Mouse (Mus musculus): Measurements from ENCODE around the gene Btg3.
A peak's percentile ranks its signal among the peaks of the same experiment; 100 is the strongest.
"Not testable (repeated sequence)": the region's sequence is repeated elsewhere in the genome, so short reads cannot be mapped to it uniquely, and the experiment has no call there.

Btg3 gene

DNA sequence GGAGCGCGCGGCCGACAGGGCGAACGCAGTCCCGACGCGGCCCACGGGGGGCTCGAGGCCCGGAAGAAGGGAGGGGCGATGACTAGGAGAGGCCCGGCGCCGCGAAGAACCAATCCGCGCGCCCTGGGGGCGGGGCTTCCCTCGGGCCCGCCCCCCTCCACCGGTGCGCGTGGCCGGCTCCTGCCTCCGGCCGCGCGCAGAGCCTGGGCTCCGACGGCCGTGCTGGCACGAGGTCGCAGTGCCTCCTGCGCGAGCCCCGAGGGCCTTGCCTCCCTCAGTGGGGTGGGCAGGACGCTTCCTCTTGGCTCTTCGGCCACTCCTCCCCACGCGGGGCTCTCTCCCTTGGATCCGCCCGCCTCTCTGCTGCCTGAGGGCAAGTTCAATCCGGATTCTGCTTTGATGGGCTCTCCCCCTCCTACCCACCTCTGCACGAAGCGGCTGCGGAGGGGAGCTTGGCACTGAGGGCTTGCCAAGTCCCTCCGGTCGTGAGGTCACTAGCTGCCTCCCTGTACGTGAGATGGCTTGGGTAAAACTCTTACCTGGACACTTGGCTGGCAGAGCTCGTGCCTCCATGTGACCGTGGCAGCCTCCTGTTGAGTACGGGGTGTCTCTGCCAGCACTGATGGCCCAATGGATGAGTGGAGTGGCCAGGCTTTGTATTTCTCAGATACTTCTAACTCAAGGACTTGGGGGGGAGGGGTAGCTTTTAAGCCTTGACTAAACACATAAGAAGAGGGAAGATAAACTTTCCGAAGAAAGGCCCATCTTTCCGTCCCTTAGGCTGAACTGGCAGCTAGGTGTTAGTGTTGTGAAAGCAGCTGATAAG, at the start of gene Btg3:
Gene Btg3 (minus strand): TSS at position 448 of the 826 bp plus-strand sequence.
- peak; percentile 59 for DNase-seq (ENCODE audit: low spot score)

GRCm38 (mm10) chr16:78417733-78418132, 40.7 kb upstream of the Btg3 start:
- no peak for DNase-seq (ENCODE audit: low spot score)

- no peak for DNase-seq (ENCODE audit: low spot score)
Observed at GRCm38 (mm10) chr16:78416500-78416899, 39.5 kb upstream of the Btg3 start.

GRCm38 (mm10) chr16:78409991-78410390, 33.0 kb upstream of the Btg3 start:
- DNase-seq (ENCODE audit: low spot score) = no peak

GRCm38 (mm10) chr16:78407855-78408254, 30.9 kb upstream of the Btg3 start:
- no peak for DNase-seq (ENCODE audit: low spot score)

DNA sequence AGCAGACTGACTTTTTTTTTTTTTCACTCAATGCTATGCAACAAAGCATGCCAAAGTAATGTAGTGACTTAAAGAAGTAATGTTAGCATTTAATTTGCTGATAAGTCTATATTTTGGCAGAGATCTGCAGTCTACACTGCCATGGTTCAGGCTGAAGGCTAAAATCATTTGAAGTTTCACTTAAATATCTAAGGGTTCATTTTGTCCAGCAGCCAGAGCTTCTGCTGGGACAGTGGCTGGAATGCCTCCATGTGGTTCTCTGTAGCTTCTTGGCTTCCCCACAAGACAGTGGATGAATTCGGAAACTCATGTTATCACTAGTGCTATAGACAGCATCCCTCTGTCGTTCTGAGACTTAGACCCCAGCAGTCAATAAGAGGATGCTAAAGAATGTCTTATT, 29.7 kb upstream of the Btg3 start:
- no peak for DNase-seq (ENCODE audit: low spot score)

- no peak for DNase-seq (ENCODE audit: low spot score)
Observed at GRCm38 (mm10) chr16:78402316-78402715, 25.3 kb upstream of the Btg3 start.

GRCm38 (mm10) chr16:78399423-78399822, 22.4 kb upstream of the Btg3 start:
- DNase-seq (ENCODE audit: low spot score) = no peak

DNA sequence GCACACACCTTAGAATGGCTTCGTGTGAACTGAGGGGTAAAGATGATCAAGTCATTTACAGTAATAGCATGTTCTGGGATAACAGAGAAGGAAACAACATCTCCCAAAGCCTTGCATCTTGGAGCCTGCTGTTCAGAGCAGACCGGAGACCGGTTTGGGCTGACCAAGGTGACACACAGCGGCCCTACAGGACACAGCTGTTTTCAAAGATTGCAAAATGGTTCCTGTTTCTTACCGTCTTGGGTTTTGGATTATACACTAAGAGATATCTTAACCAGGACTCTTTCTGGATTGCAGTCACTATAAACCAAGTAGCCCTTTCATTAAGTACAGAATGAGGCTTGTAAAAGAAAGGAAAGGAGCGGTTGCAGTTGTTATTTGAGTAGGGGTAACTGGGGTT, 21.7 kb upstream of the Btg3 start:
- DNase-seq (ENCODE audit: low spot score) = no peak

- DNase-seq (ENCODE audit: low spot score) = no peak
Observed at GRCm38 (mm10) chr16:78391354-78391753, 14.4 kb upstream of the Btg3 start.

- no peak for DNase-seq (ENCODE audit: low spot score)
Observed at GRCm38 (mm10) chr16:78389986-78390385, 13.0 kb upstream of the Btg3 start.

GRCm38 (mm10) chr16:78389122-78389521, 12.1 kb upstream of the Btg3 start:
- DNase-seq (ENCODE audit: low spot score) = no peak

DNA sequence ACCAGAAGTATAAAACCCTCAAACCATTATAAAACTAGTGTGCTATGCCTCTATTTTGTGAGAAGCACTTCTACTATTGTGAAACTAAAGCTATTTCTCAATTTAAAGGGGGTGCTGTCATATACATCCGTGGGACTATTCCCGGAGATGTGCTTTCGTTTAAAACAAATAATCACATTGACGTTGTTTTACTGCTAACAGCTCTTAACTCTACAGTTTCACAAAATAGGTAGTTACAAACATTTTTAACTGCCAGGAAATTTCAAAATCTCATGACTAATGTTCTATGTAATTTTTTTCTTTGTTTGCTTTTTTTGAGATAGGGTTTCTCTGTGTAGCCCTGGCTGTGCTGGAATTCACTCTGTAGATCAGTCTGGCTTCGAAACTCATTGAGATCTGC, 1.5 kb upstream of the Btg3 start:
- DNase-seq (ENCODE audit: low spot score) = no peak

GRCm38 (mm10) chr16:78375821-78376691, 936 bp downstream of the Btg3 start:
- DNase-seq (ENCODE audit: low spot score) = peak; percentile 19

DNA sequence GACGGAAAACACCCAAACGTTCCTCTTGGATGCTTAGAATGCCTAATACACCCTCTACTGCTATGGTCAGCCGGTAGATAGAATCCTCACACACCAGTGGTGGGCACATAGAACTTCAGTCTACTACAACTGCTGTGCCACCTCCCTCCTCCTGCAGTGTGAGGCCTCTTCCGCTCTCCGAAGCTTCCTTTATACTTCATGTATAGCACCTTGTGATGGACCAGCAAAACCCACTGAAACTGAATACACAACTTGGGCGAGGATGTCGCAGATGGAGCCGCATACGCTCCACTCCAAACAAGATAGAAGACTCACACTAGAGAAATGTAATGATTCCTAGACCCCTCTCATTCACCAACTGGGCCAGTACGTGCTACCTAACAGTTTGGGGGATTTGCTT, 1.8 kb downstream of the Btg3 start:
- no peak for DNase-seq (ENCODE audit: low spot score)

GRCm38 (mm10) chr16:78373743-78374142, 3.2 kb downstream of the Btg3 start:
- DNase-seq (ENCODE audit: low spot score) = no peak

DNA sequence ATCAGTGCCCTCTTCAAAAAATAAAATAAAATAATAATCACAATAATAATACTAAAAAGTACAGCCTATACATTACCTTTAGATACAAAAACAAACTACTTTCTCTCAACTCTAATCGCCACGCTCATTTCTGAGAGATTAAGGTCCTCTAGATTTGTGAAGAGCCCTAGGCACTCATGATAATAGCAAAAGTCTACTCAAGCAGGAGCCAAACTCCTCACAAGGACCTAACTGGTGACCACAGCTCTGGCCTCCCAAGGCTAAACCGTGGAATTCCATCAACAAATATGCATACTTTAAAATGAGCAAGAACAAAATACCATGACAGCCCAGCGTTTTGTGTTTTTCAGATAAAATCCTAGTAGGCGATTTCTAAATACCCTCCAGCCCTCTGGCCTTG, 4.2 kb downstream of the Btg3 start:
- no peak for DNase-seq (ENCODE audit: low spot score)

GRCm38 (mm10) chr16:78371491-78372046, 5.4 kb downstream of the Btg3 start:
- no peak for DNase-seq (ENCODE audit: low spot score)

- DNase-seq (ENCODE audit: low spot score) = not testable (repeated sequence)
Observed at GRCm38 (mm10) chr16:78364554-78364953, 12.4 kb downstream of the Btg3 start.

DNA sequence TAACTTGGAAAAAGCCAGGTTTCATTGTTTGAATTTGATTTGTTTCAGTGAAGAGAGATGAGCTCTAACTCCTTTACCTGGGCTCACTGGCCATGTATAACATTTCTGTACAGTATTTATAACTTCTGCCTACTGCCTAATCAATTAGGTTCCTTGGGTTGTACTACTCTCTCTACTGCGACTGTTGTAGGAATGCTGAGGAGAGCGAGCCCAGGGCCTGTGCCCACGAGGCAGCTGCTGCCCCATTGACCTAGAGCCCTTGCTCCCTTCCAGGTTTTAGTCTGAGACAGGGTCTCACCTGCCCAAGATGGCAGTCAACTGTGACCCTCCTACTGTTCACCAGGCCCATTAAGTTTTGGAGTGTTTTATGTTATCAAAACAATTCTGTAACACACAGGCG, 15.5 kb downstream of the Btg3 start:
- no peak for DNase-seq (ENCODE audit: low spot score)

- DNase-seq (ENCODE audit: low spot score) = no peak
Observed at GRCm38 (mm10) chr16:78357757-78358156, 19.2 kb downstream of the Btg3 start.

GRCm38 (mm10) chr16:78347328-78347926, 29.6 kb downstream of the Btg3 start:
- no peak for DNase-seq (ENCODE audit: low spot score)

All from urinary bladder, postnatal 10 days (tissue).